Mouse (Mus musculus) cerebellum, adult 9-10 months (tissue): ENCODE results near the gene Arpp19.

Experiments used
- DNase-seq: peaks from one replicate; pipeline ENCODE4 v3.0.0; 2022

Gene Arpp19

DNA sequence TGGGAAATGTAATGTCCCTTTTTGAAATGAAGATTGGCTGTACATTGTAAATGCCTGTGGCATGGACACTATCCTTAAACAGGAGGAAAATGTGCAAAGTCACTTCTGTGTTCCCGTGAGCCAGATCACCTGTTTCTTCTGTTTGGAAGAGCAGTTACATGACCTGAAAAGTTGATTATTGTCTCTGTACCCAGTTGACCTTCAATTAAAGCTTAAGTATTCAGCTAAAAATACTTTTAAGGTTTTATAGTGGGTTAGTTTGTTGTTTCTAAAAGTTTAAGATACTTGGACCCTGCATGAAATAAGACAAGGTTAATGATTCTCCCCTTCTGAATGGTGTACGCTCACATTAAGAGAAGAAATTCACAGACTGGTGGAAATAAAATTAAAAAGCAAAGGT lies 3.2 kb downstream of the Arpp19 start:
- DNase-seq = no peak

DNA sequence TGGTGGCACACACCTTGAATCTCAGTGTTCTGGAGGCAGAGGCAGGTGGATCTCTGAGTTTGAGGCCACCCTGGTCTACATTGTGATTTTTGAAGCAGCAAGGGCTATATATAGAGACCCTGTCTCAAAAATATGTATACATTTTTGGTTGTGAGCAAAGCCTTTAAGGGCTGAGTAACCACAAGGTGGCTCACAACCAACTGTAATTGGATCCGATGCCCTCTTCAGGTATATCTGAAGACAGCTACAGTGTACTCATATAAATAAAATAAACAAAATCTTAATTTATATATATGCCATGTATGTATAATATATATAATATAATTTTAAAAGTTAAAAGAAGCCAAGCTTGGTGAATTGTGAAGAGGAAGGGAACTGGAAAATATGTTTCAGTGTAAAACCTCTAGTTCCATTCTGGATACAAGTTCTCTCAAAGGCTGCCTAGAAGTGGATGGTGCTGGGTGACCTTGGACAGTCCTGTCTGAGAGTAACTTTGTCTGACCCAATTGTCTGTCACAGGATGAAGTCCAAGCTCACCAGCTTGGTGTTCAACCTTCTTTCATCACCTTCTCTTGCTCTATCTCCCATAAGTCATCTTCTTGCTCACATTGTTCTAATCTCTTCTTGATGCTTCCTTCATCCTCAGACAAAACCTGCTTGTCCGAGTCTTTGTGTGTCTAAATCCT lies 4.6 kb downstream of the Arpp19 start:
- no peak for DNase-seq

DNA sequence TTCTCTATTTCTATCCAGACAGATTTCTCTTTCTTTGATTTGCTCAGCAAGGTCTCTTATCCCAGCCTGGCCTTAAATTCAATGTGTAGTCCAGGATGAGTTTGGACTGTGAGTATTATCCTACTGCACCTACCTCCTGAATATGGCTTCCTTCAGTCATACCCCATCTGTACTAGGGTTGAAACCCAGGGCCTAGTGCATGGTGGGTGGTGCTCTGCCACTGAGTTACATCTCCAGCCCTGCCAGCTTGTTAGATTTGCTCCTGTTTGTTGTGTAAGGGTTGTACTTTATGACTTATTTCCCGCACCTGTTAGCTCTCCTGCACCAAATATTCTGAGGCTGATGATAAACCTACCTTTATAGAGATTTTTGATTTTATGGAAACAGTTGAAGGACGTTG lies 5.8 kb downstream of the Arpp19 start:
- DNase-seq = no peak

DNA sequence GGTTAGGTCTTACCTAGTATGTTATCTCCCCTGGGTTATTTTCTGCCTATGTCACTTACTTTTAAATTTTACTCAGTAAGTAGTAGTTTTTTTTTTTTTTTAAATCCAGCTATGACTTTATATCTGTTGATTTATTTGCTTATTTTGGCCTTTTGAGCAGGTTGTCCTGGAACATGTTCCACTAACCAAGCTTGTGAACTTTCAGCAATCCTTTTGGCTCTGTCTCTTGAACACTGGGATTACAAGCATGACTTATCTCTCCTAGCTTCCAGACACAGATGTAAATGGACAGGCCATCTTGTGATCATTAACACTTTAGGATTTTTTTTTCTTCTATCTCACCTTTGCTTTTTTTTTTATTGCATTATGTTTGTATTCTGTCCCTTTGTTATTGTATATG lies 9.7 kb downstream of the Arpp19 start:
- DNase-seq = no peak

DNA sequence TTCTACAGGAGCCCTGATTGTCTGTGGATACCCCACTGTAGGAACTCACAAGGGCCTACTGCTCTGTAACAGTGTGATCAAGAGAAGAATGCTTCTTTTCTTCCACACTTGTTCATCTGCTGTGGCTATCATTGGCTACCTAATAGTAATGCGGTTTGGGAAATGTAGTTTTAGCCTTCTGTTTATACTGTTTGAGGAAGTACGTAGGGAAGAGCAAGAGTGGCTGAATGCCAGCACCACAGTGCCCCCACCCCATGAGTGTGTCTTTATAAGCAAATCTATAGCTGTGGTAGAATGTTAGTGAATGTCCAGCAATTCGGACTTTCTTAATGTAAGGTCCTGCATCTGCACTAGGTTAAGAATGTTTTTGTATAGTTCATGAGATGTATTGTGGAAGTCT lies 11.7 kb downstream of the Arpp19 start:
- no peak for DNase-seq

DNA sequence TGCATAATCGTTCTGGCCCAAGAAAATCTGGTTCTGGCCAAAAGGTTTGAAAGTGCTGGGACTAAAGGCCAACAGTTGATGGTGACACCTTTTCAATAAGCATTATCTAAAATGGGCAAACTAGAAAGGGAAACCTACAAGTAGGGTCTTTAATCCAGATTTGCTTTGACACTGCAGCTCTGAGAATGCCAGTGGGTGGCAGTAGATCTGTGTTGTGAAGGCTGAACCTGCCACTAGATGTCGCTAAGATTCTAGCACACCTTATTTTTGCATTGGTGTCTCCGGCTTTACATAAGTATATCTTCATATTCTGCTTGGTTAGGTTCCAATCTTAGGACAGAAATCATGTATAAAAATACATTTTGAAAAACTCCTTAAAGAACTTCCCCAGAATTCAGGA lies 12.6 kb downstream of the Arpp19 start:
- peak; percentile 91 for DNase-seq

DNA sequence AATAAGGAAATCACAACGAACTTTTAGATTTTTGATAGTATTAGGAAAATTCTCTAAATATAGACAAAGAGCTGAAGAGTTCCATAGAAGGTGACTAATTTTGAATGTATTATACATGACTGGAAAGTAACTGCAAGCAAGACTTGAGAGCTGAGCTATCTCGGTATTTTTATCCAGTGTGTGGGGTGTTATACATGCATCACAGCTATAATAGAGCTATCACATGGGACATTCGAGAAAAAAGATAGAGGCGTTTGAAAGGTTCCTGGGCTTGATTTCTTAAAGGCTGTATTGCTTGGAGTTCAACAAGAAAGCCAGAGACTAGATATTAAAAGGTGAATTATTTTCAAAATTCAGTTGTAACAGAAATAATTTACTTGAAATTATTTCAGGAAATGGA lies 14.4 kb downstream of the Arpp19 start:
- no peak for DNase-seq

DNA sequence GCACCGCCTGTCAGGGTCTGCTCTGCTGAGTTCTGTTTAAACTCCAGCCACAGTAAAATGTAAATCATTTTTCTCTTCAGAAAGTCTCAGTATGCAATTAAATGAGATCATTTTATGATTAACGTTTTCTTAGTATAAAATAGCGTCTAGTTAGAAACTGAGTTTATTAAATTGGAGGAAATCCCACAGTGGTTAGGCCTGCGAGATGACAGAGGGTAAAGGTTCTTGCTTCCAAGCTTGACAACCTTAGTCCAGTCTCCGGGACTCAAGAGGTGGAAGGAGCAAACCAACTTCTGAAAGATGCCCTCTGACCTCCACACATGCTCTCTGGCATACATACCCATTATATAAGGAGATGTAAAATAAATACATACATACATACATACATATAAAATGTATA lies 17.6 kb downstream of the Arpp19 start:
- no peak for DNase-seq

DNA sequence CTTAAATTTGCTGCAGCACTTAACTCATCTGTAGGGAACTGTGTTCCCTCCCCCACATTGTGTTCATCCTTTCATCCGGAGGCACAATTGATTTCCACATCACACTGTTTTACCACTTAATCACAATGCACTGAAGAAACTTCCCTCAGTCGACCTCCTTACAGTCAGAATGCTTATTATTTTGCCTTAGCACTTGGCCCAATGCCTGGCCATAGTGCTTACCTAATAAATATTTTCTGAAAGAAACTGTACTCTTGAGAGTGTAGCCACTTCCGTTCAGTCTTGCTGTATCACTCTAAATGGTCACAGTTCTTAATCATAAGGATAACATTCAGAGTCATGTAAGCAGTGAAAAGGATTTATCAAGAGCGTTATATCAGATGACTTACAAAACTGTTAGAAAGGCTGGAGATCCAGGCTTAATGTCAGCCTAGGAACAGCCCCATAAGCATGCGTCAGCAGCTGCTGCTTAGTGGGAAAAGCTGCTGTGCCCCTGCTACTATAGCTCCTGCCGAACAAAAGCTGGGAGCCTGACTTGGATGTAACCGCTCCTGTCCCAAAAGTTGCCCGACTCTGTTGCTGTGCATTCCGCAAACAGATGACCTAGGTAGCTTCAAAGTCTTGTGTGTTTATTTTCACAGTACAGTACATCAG lies 27.4 kb downstream of the Arpp19 start:
- DNase-seq = no peak

DNA sequence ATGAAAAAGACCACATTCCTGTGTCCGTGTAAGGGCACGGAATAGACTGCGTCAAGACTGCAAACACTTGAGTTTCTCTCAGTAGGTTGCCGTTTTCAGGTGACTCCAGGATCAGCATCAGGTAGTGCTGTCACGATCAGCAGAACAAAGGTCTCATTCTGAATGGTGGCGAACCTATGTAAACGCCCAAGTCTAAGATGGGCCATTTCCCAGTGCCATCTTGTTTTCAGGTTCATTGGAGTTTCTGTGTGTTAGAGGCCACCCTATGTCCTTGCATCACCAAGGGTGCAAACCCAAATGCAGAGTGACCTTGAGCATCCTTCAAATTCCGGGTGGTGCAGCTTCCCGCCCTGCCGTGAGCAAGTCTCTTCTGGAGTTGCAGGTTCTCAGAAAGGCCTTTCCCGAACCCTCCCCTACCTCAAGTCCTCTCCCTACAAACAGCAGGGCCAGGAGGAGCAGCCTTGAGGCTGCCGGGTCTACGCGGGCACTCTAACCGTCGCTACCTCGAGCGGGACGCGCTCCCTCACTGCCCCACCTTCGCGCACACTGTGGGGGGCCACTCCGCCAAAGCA lies 33.1 kb downstream of the Arpp19 start, which contains the start of gene Myo5a:
Myo5a (plus strand) TSS at position 559 of the 572 bp plus-strand sequence.
- DNase-seq = no peak

DNA sequence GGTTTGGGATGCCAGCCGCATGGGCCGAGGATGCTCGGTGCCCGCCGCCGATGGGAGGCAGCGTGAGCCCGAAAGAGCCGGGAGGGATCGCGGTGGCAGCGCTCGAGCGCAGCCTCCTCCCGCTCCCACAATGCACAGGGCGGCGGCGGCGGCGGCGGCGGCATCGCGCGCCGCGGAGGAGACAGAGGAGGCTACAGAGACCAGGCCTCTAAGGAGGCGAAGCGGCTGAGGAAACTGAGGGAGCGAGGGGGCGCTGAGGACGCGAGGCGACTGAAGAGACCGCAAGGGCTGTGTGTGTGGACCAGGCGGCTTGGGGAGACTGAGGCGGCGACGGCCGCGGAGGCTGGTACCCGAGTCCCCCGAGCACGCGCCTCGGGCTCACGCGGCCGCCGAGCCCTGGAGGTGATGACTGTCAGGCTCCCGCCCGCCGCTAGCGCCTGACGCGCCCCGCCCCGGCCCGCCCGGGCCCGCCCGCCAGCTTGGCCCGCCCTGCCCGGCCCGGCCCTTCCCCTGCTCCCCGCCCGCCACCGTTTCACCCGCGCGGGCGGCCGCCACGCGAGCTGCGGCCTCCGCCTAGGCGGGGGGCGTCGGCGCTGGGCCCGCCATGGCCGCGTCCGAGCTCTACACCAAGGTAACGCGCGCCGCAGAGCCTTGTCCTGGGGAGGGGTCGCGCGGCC lies 33.8 kb downstream of the Arpp19 start:
- DNase-seq = peak; percentile 84

DNA sequence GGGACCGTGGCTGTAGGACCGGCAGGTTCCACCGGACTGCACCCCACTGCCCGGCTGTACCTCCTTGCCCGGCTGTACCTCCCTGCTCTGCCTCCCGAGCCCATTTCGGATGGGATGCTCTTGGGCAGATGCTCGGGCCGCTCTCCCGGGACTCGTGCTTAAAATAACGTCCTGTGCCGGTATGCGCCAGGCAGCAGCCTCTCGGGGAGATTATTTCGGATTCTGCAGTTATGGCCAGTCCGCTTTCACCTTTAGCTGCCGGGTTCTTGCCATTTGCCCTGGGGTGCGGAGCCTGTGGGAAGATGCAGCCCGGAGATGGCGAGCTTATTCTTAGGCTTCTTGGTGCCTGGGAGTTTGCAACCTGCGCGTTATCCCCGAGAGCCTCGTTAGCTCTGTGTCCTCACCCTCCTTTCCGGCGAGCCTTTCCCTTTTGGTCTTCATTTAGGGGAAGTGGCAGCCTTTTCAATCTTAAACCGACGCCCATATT lies 34.3 kb downstream of the Arpp19 start:
- DNase-seq = peak; percentile 66

DNA sequence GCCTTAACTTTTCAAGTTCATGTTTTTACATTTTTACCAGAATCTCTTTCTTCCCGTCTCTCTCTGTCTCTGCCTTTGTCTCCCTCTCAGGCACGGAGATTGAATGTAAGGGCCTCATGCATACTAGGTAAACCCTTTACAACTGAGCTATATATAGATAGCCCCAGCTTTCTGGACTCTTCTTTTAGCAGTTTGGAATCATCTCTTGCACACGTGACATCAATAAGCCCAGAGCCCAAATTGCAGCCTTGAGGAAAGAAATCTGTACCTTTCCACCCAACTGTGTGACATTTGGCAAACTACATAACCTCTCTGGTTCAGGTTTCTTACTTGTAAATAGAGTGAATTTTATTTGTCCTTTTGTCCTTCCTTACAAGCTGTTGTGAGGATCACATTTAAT lies 34.9 kb downstream of the Arpp19 start:
- peak; percentile 54 for DNase-seq

DNA sequence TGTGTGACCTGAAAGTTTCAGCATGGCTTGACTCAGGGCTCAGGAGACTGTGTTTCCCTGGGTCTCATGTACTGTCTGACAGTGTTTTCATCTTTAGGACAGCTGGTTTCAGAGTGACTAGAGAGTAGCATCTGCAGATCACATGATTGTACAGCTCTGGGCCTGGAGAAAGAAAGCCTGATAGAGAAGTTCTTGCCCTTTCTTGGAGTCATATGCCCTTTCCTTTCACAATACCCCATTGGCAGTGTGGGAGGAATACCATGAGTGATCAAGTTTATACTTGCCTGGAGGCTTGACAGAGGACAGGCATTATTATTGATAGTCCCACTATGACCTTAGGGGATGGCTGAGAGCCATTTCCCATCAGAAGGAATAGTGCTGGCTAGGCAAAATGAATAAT lies 39.8 kb downstream of the Arpp19 start:
- no peak for DNase-seq

DNA sequence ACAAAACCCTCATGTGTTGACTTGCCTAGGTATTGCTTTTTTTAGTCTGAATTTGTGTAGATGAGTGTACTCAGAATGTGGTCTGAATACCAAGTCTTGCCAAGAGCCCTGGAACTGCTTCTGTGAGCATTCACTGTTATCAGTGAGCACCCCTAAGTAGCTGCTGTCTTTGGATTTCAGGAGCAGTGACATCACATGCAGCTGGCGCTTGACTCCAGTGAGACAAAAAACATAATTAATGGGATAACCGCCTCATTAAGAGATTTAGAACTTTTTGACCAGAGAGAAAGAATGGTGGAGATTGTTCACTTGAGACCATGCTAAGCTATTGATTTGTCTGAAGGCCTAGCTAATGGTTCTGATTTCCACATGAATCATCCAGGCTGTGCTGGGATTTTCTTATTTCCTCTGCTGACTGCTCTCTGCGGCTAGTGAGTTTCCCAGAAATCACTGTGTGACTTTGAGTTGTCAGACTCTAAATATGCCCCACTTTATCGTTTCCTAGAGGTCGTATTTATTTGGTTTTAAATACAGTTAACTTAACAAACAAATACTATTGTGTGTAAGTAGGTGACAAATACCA lies 47.9 kb downstream of the Arpp19 start:
- no peak for DNase-seq

DNA sequence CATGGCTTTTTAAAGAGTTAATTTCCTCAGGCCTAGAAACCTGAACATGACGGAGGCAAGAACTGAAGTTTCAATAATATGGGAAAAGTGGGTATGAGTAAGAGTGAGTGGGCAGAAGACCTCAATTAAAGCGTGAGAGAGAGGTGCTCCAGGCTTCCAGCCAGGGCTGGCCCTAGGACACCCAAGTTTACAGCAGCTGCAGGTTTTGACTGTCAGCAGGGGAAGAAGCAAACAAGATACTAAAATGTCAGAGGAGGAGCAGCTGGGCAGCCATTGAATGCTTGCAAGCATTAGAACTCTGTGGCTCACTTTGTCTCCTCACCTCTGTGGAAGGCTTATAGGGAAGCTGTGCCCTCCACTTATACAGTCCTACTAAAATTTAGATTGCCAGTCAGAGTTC lies 50.4 kb downstream of the Arpp19 start:
- DNase-seq = no peak

DNA sequence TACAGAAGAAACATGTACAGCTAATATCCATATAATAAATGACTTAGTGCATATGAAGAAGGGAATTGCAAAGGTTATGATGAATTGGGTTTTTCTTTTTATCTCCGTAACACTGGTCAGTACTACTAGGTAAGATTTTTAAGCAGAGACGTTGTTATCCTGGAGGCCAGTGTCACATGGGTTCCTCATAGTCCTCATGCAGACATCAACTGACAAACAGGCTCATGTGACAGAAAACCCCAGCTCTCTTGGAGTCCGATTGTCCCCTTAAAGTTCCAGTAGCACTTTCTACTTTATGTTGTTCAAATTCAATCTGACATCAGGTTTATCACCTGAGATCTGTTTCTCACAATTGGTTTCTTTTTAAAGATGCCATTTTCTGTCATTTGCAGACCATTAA lies 51.9 kb downstream of the Arpp19 start:
- DNase-seq = no peak

DNA sequence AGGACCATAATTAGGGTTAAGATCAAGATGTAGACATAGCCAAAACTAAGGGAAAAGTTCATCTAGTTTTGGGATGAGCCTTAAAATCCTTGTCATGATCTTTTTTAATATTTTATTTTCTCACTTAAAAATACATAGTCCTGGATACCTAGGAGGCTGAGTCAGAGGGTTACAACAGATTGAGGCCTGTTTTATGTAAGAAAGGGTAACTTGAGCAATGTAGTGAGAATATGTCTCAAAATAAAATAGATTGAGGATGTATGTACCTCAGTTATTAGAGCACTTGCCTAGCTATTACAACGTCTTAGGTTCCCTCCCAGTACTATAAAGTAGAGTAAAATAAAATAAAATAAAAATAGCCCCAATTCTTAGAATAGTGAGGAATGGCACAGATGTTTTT lies 54.7 kb downstream of the Arpp19 start:
- no peak for DNase-seq

DNA sequence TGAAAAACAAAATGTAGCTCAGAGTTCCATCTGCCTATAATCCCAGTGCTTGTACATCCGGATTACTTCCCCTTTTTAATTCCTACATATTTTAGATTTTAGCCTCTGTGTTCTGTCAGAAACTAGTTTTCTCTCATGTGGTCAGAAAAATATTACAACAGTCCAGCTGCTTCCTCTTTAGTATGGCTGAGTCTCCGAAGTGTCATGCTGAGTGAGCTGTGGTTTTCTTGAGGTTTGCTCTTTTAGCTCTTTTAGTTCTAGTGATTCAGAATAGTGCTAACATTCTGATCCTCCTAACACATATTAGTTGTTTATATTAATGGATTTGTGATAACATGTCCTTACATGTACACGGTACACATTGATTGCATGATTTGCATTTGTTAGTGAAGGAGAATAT lies 57.3 kb downstream of the Arpp19 start:
- DNase-seq = no peak

DNA sequence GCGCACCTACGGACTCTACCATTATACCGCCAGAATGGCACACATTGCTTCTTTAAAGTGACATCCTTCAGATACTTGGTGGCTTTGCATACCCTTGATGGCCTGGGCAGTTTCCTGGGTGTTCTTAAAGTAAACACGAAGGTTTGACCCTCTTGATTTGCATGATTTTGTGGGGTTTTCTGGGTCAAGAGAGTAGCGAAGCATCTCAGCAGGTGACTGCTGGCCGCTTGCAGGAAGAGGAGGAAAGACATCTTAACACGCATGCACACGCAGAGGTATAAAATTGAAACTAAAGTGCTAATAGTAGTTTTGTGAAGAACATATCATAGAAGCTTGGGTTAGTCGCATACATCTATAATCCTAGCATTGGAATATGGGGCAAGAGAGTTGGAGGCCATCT lies 61.5 kb downstream of the Arpp19 start:
- no peak for DNase-seq

DNA sequence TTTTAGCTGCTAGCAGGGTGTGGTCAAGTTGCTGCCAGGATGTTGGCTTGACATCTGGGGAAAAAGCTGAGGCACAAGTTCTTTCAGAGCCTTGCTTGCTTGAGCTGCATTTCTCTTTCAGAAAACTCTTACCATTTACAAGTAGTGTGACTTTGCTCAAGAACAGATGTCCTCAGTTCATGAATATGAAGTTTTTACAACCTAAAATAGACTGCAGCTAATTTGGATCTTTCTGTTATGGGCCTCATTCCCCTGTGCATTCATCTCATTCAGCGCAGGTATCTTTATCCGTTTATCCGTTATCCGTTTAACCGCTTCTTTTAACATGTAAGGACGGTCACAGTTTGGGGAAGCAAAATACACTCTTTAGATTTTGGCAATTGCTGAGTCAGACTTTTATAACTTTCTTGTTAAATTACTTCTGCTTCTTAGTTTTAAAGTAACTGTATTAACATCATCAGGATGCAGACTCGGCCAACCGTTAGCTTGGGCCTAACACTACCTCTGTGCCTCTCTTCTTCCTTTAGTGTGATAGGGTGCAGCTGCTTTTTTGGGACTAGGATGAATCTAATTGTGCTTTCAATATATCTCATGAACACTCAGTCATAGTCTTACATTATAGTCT lies 62.9 kb downstream of the Arpp19 start:
- DNase-seq = no peak

DNA sequence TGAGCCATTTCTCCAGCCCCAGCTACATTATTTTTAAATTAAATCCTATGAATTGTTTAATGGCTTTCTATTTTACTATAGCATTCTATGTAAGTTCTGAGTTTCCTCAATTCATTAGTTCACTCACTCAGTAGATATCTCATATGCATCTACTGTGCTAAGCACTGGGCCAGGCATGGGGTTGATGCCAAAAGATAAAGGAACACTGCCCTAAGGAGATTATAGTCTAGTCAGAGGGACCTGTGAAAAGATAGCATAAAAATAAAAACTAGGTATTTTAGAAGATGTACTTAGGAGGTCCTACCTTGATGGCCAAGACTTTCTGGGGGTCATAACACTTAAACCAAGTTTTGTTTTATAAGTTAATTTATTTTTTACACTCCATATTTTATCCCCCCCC lies 64.7 kb downstream of the Arpp19 start:
- no peak for DNase-seq
